Mouse (Mus musculus): ENCODE measurements at regions not wholly inside any gene's neighbourhood (a gene's known extent, or its start where the extent isn't known, plus 50 kb on each side); places are given as distances from the start of the nearest gene placed in this dataset.
"Not testable (repeated sequence)": the region's sequence is repeated elsewhere in the genome, so short reads cannot be mapped to it uniquely, and the experiment has no call there.

GRCm38 (mm10) chr3:38320998-38321397 is 163.6 kb downstream of the Ankrd50 start:
- no peak for DNase-seq (ENCODE audit: low spot score)

- DNase-seq (ENCODE audit: low spot score) = no peak
Observed at GRCm38 (mm10) chr3:38312834-38313233, 171.8 kb downstream of the Ankrd50 start.

GRCm38 (mm10) chr3:38312121-38312520 is 172.5 kb downstream of the Ankrd50 start:
- no peak for DNase-seq (ENCODE audit: low spot score)

GRCm38 (mm10) chr3:38299898-38300751 is 184.5 kb downstream of the Ankrd50 start:
- peak; percentile 89 for DNase-seq (ENCODE audit: low spot score)

- DNase-seq (ENCODE audit: low spot score) = peak; percentile 53
Observed at GRCm38 (mm10) chr3:38299236-38299897, 185.3 kb downstream of the Ankrd50 start.

- no peak for DNase-seq (ENCODE audit: low spot score)
Observed at GRCm38 (mm10) chr3:38297499-38297898, 187.1 kb downstream of the Ankrd50 start.

- DNase-seq (ENCODE audit: low spot score) = peak; percentile 76
Observed at GRCm38 (mm10) chr3:38289062-38289461, 195.6 kb downstream of the Ankrd50 start.

GRCm38 (mm10) chr3:38283687-38284124 is 200.9 kb downstream of the Ankrd50 start:
- peak; percentile 68 for DNase-seq (ENCODE audit: low spot score)

- no peak for DNase-seq (ENCODE audit: low spot score)
Observed at GRCm38 (mm10) chr3:38282891-38283290, 201.8 kb downstream of the Ankrd50 start.

- no peak for DNase-seq (ENCODE audit: low spot score)
Observed at GRCm38 (mm10) chr3:38281683-38282082, 203.0 kb downstream of the Ankrd50 start.

- no peak for DNase-seq (ENCODE audit: low spot score)
Observed at GRCm38 (mm10) chr3:38280876-38281275, 203.8 kb downstream of the Ankrd50 start.

GRCm38 (mm10) chr3:38280105-38280504 is 204.5 kb downstream of the Ankrd50 start:
- DNase-seq (ENCODE audit: low spot score) = no peak

GRCm38 (mm10) chr3:38276948-38277504 is 207.6 kb downstream of the Ankrd50 start:
- DNase-seq (ENCODE audit: low spot score) = no peak

GRCm38 (mm10) chr3:38275321-38275720 is 209.3 kb downstream of the Ankrd50 start:
- peak; percentile 54 for DNase-seq (ENCODE audit: low spot score)

- DNase-seq (ENCODE audit: low spot score) = no peak
Observed at GRCm38 (mm10) chr3:38270742-38271141, 213.9 kb downstream of the Ankrd50 start.

- no peak for DNase-seq (ENCODE audit: low spot score)
Observed at GRCm38 (mm10) chr3:38268226-38268625, 216.4 kb downstream of the Ankrd50 start.

- DNase-seq (ENCODE audit: low spot score) = no peak
Observed at GRCm38 (mm10) chr3:38263261-38264141, 221.1 kb downstream of the Ankrd50 start.

GRCm38 (mm10) chr3:38261326-38262075 is 223.1 kb downstream of the Ankrd50 start:
- no peak for DNase-seq (ENCODE audit: low spot score)

- DNase-seq (ENCODE audit: low spot score) = not testable (repeated sequence)
Observed at GRCm38 (mm10) chr3:38259223-38259622, 225.4 kb downstream of the Ankrd50 start.

- no peak for DNase-seq (ENCODE audit: low spot score)
Observed at GRCm38 (mm10) chr3:38257843-38258290, 226.8 kb downstream of the Ankrd50 start.
